In the genomic region with DNA sequence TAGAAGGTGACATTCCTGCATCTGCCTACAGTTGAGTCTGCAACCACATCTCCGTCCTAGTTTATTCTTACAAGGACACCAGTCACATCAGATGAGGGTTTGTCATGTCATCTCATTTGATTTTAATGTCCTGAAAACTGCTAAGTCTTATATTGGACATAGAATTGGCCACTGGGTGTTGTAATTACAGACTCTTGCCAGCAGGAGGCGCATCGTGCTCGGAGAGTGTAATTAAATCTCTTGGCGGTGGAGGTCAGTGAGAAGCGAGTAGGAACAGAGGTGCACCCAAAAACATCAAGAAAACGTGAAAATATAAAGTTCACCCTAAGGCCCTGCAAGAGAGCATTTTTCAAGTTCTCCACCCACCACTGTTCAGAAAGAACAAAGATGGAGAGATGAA, we compare ENCODE assay signal across 10 mouse cellular contexts. TPM values are rescaled to one million over a fixed set of nuclear protein-coding genes. Genes with fewer than 3 reads are reported as not detected.
DNase-seq lines count a peak whose midpoint lies in the region; ATAC-seq lines count a peak whose summit lies in the region.
"Had no signal": no experiment of that assay in that cellular context is flagged by ENCODE, and none has a peak within 500 bp of the region (broad histone marks: within the 10 kb centered on the region; RNA-seq: fewer than 3 reads in every experiment).

No protein-coding gene starts in this region.

- no peak overlapping the region for H3K4me3 ChIP-seq in hindbrain, embryonic 10.5 days
- no peak overlapping the region for H3K4me3 ChIP-seq in hindbrain, embryonic 13.5 days
- H3K4me3 ChIP-seq in embryonic facial prominence, embryonic 11.5 days (ENCODE audit: low read depth, low read length): no peak overlapping the region
- H3K4me3 ChIP-seq: limb, embryonic 15.5 days; stomach, embryonic 15.5 days had no signal

- no peaks in the 10 kb centered on the region for H3K27me3 ChIP-seq in hindbrain, embryonic 10.5 days (ENCODE audit: insufficient read depth, poor library complexity, severe bottlenecking)
- no peaks in the 10 kb centered on the region for H3K27me3 ChIP-seq in hindbrain, embryonic 13.5 days
- no peaks in the 10 kb centered on the region for H3K27me3 ChIP-seq in embryonic facial prominence, embryonic 11.5 days (ENCODE audit: control insufficient read depth, insufficient read depth, low read length)
- H3K27me3 ChIP-seq: limb, embryonic 15.5 days; stomach, embryonic 15.5 days had no signal

- WGBS in hindbrain, embryonic 10.5 days: 19% methylated on average over 7 of the region's 7 CpGs
- 12% methylated on average over 7 of the region's 7 CpGs for WGBS in hindbrain, embryonic 13.5 days
- WGBS in embryonic facial prominence, embryonic 11.5 days: 17% methylated on average over 7 of the region's 7 CpGs

- H3K4me2 ChIP-seq in hindbrain, embryonic 13.5 days: no peak overlapping the region
- no peak overlapping the region for H3K4me2 ChIP-seq in embryonic facial prominence, embryonic 11.5 days (ENCODE audit: low read depth, low read length)
- H3K4me2 ChIP-seq: limb, embryonic 15.5 days; stomach, embryonic 15.5 days had no signal

- no peak overlapping the region for H3K9ac ChIP-seq in hindbrain, embryonic 13.5 days
- no peak overlapping the region for H3K9ac ChIP-seq in embryonic facial prominence, embryonic 11.5 days (replicated peaks; ENCODE audit: low read length)
- H3K9ac ChIP-seq: limb, embryonic 15.5 days; stomach, embryonic 15.5 days had no signal

- H3K27ac ChIP-seq in hindbrain, embryonic 10.5 days: no peak overlapping the region
- no peak overlapping the region for H3K27ac ChIP-seq in hindbrain, embryonic 13.5 days
- no peak overlapping the region for H3K27ac ChIP-seq in embryonic facial prominence, embryonic 11.5 days (replicated peaks; ENCODE audit: low read depth, low read length)
- H3K27ac ChIP-seq: limb, embryonic 15.5 days; stomach, embryonic 15.5 days had no signal

- ATAC-seq in hindbrain, embryonic 13.5 days (ENCODE audit: low FRiP score): no peak
- no peak for ATAC-seq in embryonic facial prominence, embryonic 11.5 days (replicated peaks; ENCODE audit: insufficient number of reproducible peaks, low FRiP score, low TSS enrichment, low read depth)

- no peaks in the 10 kb centered on the region for H3K36me3 ChIP-seq in hindbrain, embryonic 10.5 days
- H3K36me3 ChIP-seq in hindbrain, embryonic 13.5 days: no peaks in the 10 kb centered on the region
- no peaks in the 10 kb centered on the region for H3K36me3 ChIP-seq in embryonic facial prominence, embryonic 11.5 days (replicated peaks; ENCODE audit: control insufficient read depth, insufficient read depth, low read depth, low read length)
- H3K36me3 ChIP-seq: limb, embryonic 15.5 days; stomach, embryonic 15.5 days had no signal

- no peaks in the 10 kb centered on the region for H3K9me3 ChIP-seq in hindbrain, embryonic 10.5 days
- no peaks in the 10 kb centered on the region for H3K9me3 ChIP-seq in hindbrain, embryonic 13.5 days
- no peaks in the 10 kb centered on the region for H3K9me3 ChIP-seq in embryonic facial prominence, embryonic 11.5 days (replicated peaks; ENCODE audit: control insufficient read depth, low read length)
- H3K9me3 ChIP-seq: limb, embryonic 15.5 days; stomach, embryonic 15.5 days had no signal

- peak; percentile 23 for DNase-seq in hindbrain, embryonic 10.5 days (ENCODE audit: low spot score)
- peak; percentile 69 for DNase-seq in 3T3-L1 (ENCODE audit: low read depth, low spot score)
- DNase-seq in CD4-positive helper T cell, adult 2 months (ENCODE audit: low read depth, low spot score): peak; percentile 68
- DNase-seq in embryonic facial prominence, embryonic 11.5 days (ENCODE audit: low spot score): peak; percentile 54
- DNase-seq in spleen, postnatal 14 days (ENCODE audit: low spot score in 2 of 2): peak; percentile 19 to 53
- DNase-seq in right cerebral cortex, adult 18-20 months: no peak
- no peak for DNase-seq in cerebellum, adult 8-10 months

- H3K4me1 ChIP-seq in hindbrain, embryonic 10.5 days (replicated peaks): 0 out of 2 replicates have a peak, but pooled peaks cover 3% of the 10 kb centered on the region
- 0 out of 2 replicates have a peak, but pooled peaks cover 5% of the 10 kb centered on the region for H3K4me1 ChIP-seq in hindbrain, embryonic 13.5 days (replicated peaks)
- no peaks in the 10 kb centered on the region for H3K4me1 ChIP-seq in embryonic facial prominence, embryonic 11.5 days (ENCODE audit: control insufficient read depth, insufficient read depth, low read length)
- H3K4me1 ChIP-seq: stomach, embryonic 15.5 days had no signal

RNA-seq across cellular contexts. Expression of gene Fndc1, which starts 37.6 kb away (rescaled TPM):
- polyA plus RNA-seq in hindbrain, embryonic 10.5 days (2016; fragmentation: Nextera tagmentation; extraction: Ambion mirVana): 0.61 and 0.81 TPM in 2 replicates
- 4.5 and 4.7 TPM in 2 replicates for polyA plus RNA-seq in hindbrain, embryonic 13.5 days (2015; fragmentation: Nextera tagmentation; extraction: Ambion mirVana)
- 2.5 and 3.0 TPM in 2 replicates for polyA plus RNA-seq in embryonic facial prominence, embryonic 11.5 days (2014; fragmentation: Nextera tagmentation; extraction: Ambion mirVana)

Comparison
In these comparisons a context has a peak if more than half of its experiments do, and no peak if none do; other contexts are left out.
1. DNase-seq: peak in hindbrain, embryonic 10.5 days (single experiment), 3T3-L1 (single experiment), CD4-positive helper T cell, adult 2 months (single experiment), embryonic facial prominence, embryonic 11.5 days (single experiment) and spleen, postnatal 14 days (2 of 2); none in right cerebral cortex, adult 18-20 months (single experiment) and cerebellum, adult 8-10 months (single experiment).